8 mouse cellular contexts compared by ENCODE assay signal in genomic region chr7:134261003-134261701, GRCm38 (mm10). TPM values are rescaled to one million over a fixed set of nuclear protein-coding genes. Genes with fewer than 3 reads are reported as not detected.
A peak's percentile ranks its signal among the peaks of the same experiment; 100 is the strongest.
DNase-seq lines count a peak whose midpoint lies in the region; ATAC-seq and TF ChIP-seq lines count a peak whose summit lies in the region.

No protein-coding gene starts in this region.

- H3K4me3 ChIP-seq in liver, adult 2 months (ENCODE audit: insufficient read depth, low read depth, low read length) = no peak overlapping the region
- no peak overlapping the region for H3K4me3 ChIP-seq in liver, embryonic 12.5 days
- H3K4me3 ChIP-seq in heart, postnatal 0 days (ENCODE audit: low read depth, low read length) = no peak overlapping the region
- no peak overlapping the region for H3K4me3 ChIP-seq in hindbrain, embryonic 11.5 days (ENCODE audit: low read depth, low read length)

- TF ChIP-seq EP300 in heart, postnatal 0 days (IDR thresholded peaks at IDR 0.05; ENCODE audit: low read depth) = no peak

- no peaks in the 10 kb centered on the region for H3K79me2 ChIP-seq in liver, adult 2 months (ENCODE audit: control insufficient read depth, insufficient read depth, low read length)

- TF ChIP-seq POLR2A in liver, adult 2 months (IDR thresholded peaks at IDR 0.05; ENCODE audit: extremely low read depth, insufficient read depth, low read length) = no peak

- WGBS in liver, adult 2 months = 36% methylated on average over 4 of the region's 4 CpGs
- WGBS in liver, embryonic 12.5 days (ENCODE audit: insufficient replicate concordance) = 33% methylated on average over 4 of the region's 4 CpGs
- 39% methylated on average over 4 of the region's 4 CpGs for WGBS in heart, postnatal 0 days
- 59% methylated on average over 4 of the region's 4 CpGs for WGBS in hindbrain, embryonic 11.5 days

- ATAC-seq in liver, embryonic 12.5 days = no peak
- peak; percentile 58 for ATAC-seq in heart, postnatal 0 days (ENCODE audit: insufficient read depth, low read depth)
- ATAC-seq in hindbrain, embryonic 11.5 days (ENCODE audit: low FRiP score) = no peak

- H3K9me3 ChIP-seq in liver, embryonic 12.5 days (replicated peaks) = no peaks in the 10 kb centered on the region
- no peaks in the 10 kb centered on the region for H3K9me3 ChIP-seq in heart, postnatal 0 days (replicated peaks; ENCODE audit: control insufficient read depth, low read length)
- no peaks in the 10 kb centered on the region for H3K9me3 ChIP-seq in hindbrain, embryonic 11.5 days (ENCODE audit: control insufficient read depth, low read length)

- TF ChIP-seq CTCF in liver, adult 2 months (IDR thresholded peaks at IDR 0.05; ENCODE audit: low read depth, low read length) = no peak
- no peak for TF ChIP-seq CTCF in heart, postnatal 0 days (IDR thresholded peaks at IDR 0.05; ENCODE audit: low read depth)

- no peak overlapping the region for H3K9ac ChIP-seq in liver, adult 2 months (ENCODE audit: low read depth, low read length)
- no peak overlapping the region for H3K9ac ChIP-seq in liver, embryonic 12.5 days
- no peak overlapping the region for H3K9ac ChIP-seq in heart, postnatal 0 days (replicated peaks; ENCODE audit: low read depth, low read length)
- H3K9ac ChIP-seq in hindbrain, embryonic 11.5 days (ENCODE audit: low read depth, low read length) = no peak overlapping the region

- no peaks in the 10 kb centered on the region for H3K4me1 ChIP-seq in liver, adult 2 months (ENCODE audit: control insufficient read depth, insufficient read depth, low read length)
- no peaks in the 10 kb centered on the region for H3K4me1 ChIP-seq in liver, embryonic 12.5 days
- peaks cover 4% of the 10 kb centered on the region; the same call in 1 of the 2 replicates for H3K4me1 ChIP-seq in heart, postnatal 0 days (ENCODE audit: control insufficient read depth, insufficient read depth)
- no peaks in the 10 kb centered on the region for H3K4me1 ChIP-seq in hindbrain, embryonic 11.5 days (replicated peaks; ENCODE audit: control insufficient read depth, insufficient read depth, low read length)

- no peaks in the 10 kb centered on the region for H3K27me3 ChIP-seq in liver, adult 2 months (ENCODE audit: control insufficient read depth, insufficient read depth, low read length)
- H3K27me3 ChIP-seq in liver, embryonic 12.5 days (replicated peaks) = no peaks in the 10 kb centered on the region
- H3K27me3 ChIP-seq in heart, postnatal 0 days (ENCODE audit: control insufficient read depth, insufficient read depth, low read length) = no peaks in the 10 kb centered on the region
- H3K27me3 ChIP-seq in hindbrain, embryonic 11.5 days (ENCODE audit: control insufficient read depth, insufficient read depth, low read length) = no peaks in the 10 kb centered on the region

- H3K27ac ChIP-seq in liver, adult 2 months (replicated peaks; ENCODE audit: insufficient read depth, low read depth, low read length) = no peak overlapping the region
- no peak overlapping the region for H3K27ac ChIP-seq in liver, embryonic 12.5 days
- no peak overlapping the region for H3K27ac ChIP-seq in heart, postnatal 0 days (ENCODE audit: low read depth)
- no peak overlapping the region for H3K27ac ChIP-seq in hindbrain, embryonic 11.5 days (ENCODE audit: low read depth, low read length)

- H3K4me2 ChIP-seq in liver, embryonic 12.5 days = no peak overlapping the region
- H3K4me2 ChIP-seq in heart, postnatal 0 days (ENCODE audit: low read depth, low read length) = no peak overlapping the region
- H3K4me2 ChIP-seq in hindbrain, embryonic 11.5 days (replicated peaks; ENCODE audit: low read depth, low read length) = no peak overlapping the region

- peak; percentile 6 for DNase-seq in liver, adult 2 months (ENCODE audit: extremely low read depth, low read depth, low spot score)
- peak; percentile 50 for DNase-seq in brain, adult 2 months (ENCODE audit: low read depth, low spot score)
- DNase-seq in heart, postnatal 0 days (ENCODE audit: low spot score) = peak; percentile 68
- peak; percentile 13 to 18 for DNase-seq in layer of hippocampus, postnatal 14 days (ENCODE audit: low spot score in 2 of 2)
- DNase-seq in thymus, postnatal 36 days = no peak
- no peak for DNase-seq in thymus, adult 18-20 months
- DNase-seq in hindbrain, embryonic 11.5 days (ENCODE audit: low spot score) = no peak

- no peaks in the 10 kb centered on the region for H3K36me3 ChIP-seq in liver, adult 2 months (ENCODE audit: control insufficient read depth, insufficient read depth, low read length)
- no peaks in the 10 kb centered on the region for H3K36me3 ChIP-seq in liver, embryonic 12.5 days
- no peaks in the 10 kb centered on the region for H3K36me3 ChIP-seq in heart, postnatal 0 days (replicated peaks; ENCODE audit: control insufficient read depth, insufficient read depth, low read length)
- H3K36me3 ChIP-seq in hindbrain, embryonic 11.5 days (ENCODE audit: control insufficient read depth, insufficient read depth, low read length) = no peaks in the 10 kb centered on the region

RNA-seq across cellular contexts. Expression of gene Adam12, which starts 29.2 kb away (rescaled TPM):
- 0.28 and 1.9 TPM in 2 replicates for total RNA-seq in liver, adult 2 months (2014; rRNA removed)
- 0.17 and 0.28 TPM in 2 replicates for polyA plus RNA-seq in liver, adult 2 months (2012; rRNA removed)
- 6.4 and 6.5 TPM in 2 replicates for polyA plus RNA-seq in liver, embryonic 12.5 days (2016; fragmentation: Nextera tagmentation; extraction: Ambion mirVana)
- 4.6 and 6.5 TPM in 2 replicates for total RNA-seq in heart, postnatal 0 days (2014; rRNA removed; ENCODE audit: low replicate concordance)
- 0.96 and 1.0 TPM in 2 replicates for polyA plus RNA-seq in heart, postnatal 0 days (2015; fragmentation: Nextera tagmentation; extraction: Ambion mirVana)
- 10 to 100 TPM; 12.4 to 12.6 TPM for total RNA-seq in layer of hippocampus, postnatal 14 days (2021)
- polyA plus RNA-seq in hindbrain, embryonic 11.5 days (2014; fragmentation: Nextera tagmentation; extraction: Ambion mirVana) = 3.1 and 4.5 TPM in 2 replicates

Comparison
In these comparisons a context has a peak if more than half of its experiments do, and no peak if none do; other contexts are left out.
1. DNase-seq: peak in liver, adult 2 months (single experiment), brain, adult 2 months (single experiment), heart, postnatal 0 days (single experiment) and layer of hippocampus, postnatal 14 days (2 of 2); none in thymus, postnatal 36 days (0 of 2), thymus, adult 18-20 months (0 of 2) and hindbrain, embryonic 11.5 days (single experiment).